In genomic region chr1:177716448-177716847, GRCm38 (mm10) we compare ENCODE assay signal across 23 mouse cellular contexts. TPM values are rescaled to one million over a fixed set of nuclear protein-coding genes. Genes with fewer than 3 reads are reported as not detected.
A peak's percentile ranks its signal among the peaks of the same experiment; 100 is the strongest.
DNase-seq lines count a peak whose midpoint lies in the region; ATAC-seq lines count a peak whose summit lies in the region.
"Had no signal": no experiment of that assay in that cellular context is flagged by ENCODE, and none has a peak within 500 bp of the region (broad histone marks: within the 10 kb centered on the region; RNA-seq: fewer than 3 reads in every experiment).

No protein-coding gene starts in this region.

- H3K4me1 ChIP-seq in liver, embryonic 11.5 days (replicated peaks; ENCODE audit: control insufficient read depth, insufficient read depth, low read length), result no peaks in the 10 kb centered on the region
- peaks cover 26% of the 10 kb centered on the region for H3K4me1 ChIP-seq in liver, embryonic 15.5 days (replicated peaks)
- H3K4me1 ChIP-seq: embryonic facial prominence, embryonic 12.5 days had no signal

- WGBS in liver, embryonic 11.5 days, result 58% methylated on average over 3 of the region's 3 CpGs
- 33% methylated on average over 3 of the region's 3 CpGs for WGBS in liver, embryonic 15.5 days (ENCODE audit: insufficient replicate concordance)

- no peak overlapping the region for H3K9ac ChIP-seq in liver, embryonic 11.5 days (ENCODE audit: low read depth, low read length)
- H3K9ac ChIP-seq in liver, embryonic 15.5 days, result no peak overlapping the region
- H3K9ac ChIP-seq: embryonic facial prominence, embryonic 12.5 days; forebrain, embryonic 15.5 days; heart, embryonic 15.5 days; hindbrain, embryonic 13.5 days had no signal

- no peak overlapping the region for H3K4me3 ChIP-seq in liver, embryonic 11.5 days (ENCODE audit: low read depth, low read length)
- H3K4me3 ChIP-seq in liver, embryonic 15.5 days (replicated peaks), result no peak overlapping the region
- H3K4me3 ChIP-seq: embryonic facial prominence, embryonic 12.5 days; forebrain, embryonic 15.5 days; heart, adult 2 months; heart, embryonic 15.5 days; hindbrain, embryonic 13.5 days had no signal

- peak; percentile 55 for DNase-seq in c-Kit-positive CD71-positive TER-119-negative erythroid progenitor cells, embryonic 14.5 days (ENCODE audit: low read depth)
- DNase-seq in liver, embryonic 11.5 days (ENCODE audit: low spot score), result no peak
- DNase-seq in adrenal gland, postnatal 36 days, result no peak
- no peak for DNase-seq in embryo, embryonic 10.5 days (ENCODE audit: low spot score)
- no peak for DNase-seq in cerebellum, postnatal 4 days (ENCODE audit: low spot score in 2 of 2)
- DNase-seq: adrenal gland, postnatal 10 days; cerebellum, adult 2 months; gastrocnemius, postnatal 14 days; heart, adult 2 months had no signal

- H3K9me3 ChIP-seq in liver, embryonic 11.5 days (ENCODE audit: control insufficient read depth, low read length), result no peaks in the 10 kb centered on the region
- no peaks in the 10 kb centered on the region for H3K9me3 ChIP-seq in liver, embryonic 15.5 days (replicated peaks)
- H3K9me3 ChIP-seq: embryonic facial prominence, embryonic 12.5 days; forebrain, embryonic 15.5 days; heart, embryonic 15.5 days; hindbrain, embryonic 13.5 days had no signal

- no peak overlapping the region for H3K4me2 ChIP-seq in liver, embryonic 11.5 days
- H3K4me2 ChIP-seq in liver, embryonic 15.5 days, result no peak overlapping the region
- H3K4me2 ChIP-seq: embryonic facial prominence, embryonic 12.5 days; forebrain, embryonic 15.5 days; heart, embryonic 11.5 days; heart, embryonic 15.5 days; hindbrain, embryonic 13.5 days had no signal

- no peaks in the 10 kb centered on the region for H3K27me3 ChIP-seq in liver, embryonic 11.5 days (replicated peaks; ENCODE audit: control insufficient read depth, insufficient read depth, low read length)
- H3K27me3 ChIP-seq in liver, embryonic 15.5 days, result no peaks in the 10 kb centered on the region
- H3K27me3 ChIP-seq: embryonic facial prominence, embryonic 12.5 days; heart, embryonic 15.5 days; hindbrain, embryonic 13.5 days had no signal

- H3K27ac ChIP-seq in liver, embryonic 11.5 days (ENCODE audit: low read depth, low read length), result no peak overlapping the region
- H3K27ac ChIP-seq in liver, embryonic 15.5 days (replicated peaks), result no peak overlapping the region
- H3K27ac ChIP-seq: embryonic facial prominence, embryonic 12.5 days; forebrain, embryonic 15.5 days; heart, adult 2 months; heart, embryonic 15.5 days; hindbrain, embryonic 13.5 days; hindbrain, postnatal 0 days had no signal

- H3K36me3 ChIP-seq in liver, embryonic 11.5 days (ENCODE audit: control insufficient read depth, insufficient read depth, low read length), result no peaks in the 10 kb centered on the region
- no peaks in the 10 kb centered on the region for H3K36me3 ChIP-seq in liver, embryonic 15.5 days (replicated peaks)
- H3K36me3 ChIP-seq: embryonic facial prominence, embryonic 12.5 days; forebrain, embryonic 15.5 days; heart, embryonic 15.5 days; hindbrain, embryonic 13.5 days had no signal

- ATAC-seq in liver, embryonic 11.5 days (replicated peaks; ENCODE audit: low FRiP score), result peak; percentile 69
- ATAC-seq in liver, embryonic 15.5 days (ENCODE audit: insufficient read depth), result peak; percentile 71
- peak; percentile 66 for ATAC-seq in megakaryocyte-erythroid progenitor cell, adult 5-6 weeks (replicated peaks; ENCODE audit: low FRiP score, low TSS enrichment, poor library complexity, severe bottlenecking)
- ATAC-seq: forebrain, embryonic 15.5 days; hindbrain, postnatal 0 days had no signal

RNA-seq across cellular contexts. Expression of gene 1700016C15Rik, which starts 13.2 kb away (rescaled TPM):
- polyA plus RNA-seq in liver, embryonic 11.5 days (2014; fragmentation: Nextera tagmentation; extraction: Ambion mirVana), result not detected in 2 replicates
- polyA plus RNA-seq in liver, embryonic 15.5 days (2015; fragmentation: Nextera tagmentation; extraction: Ambion mirVana), result not detected in 2 replicates
- total RNA-seq in megakaryocyte-erythroid progenitor cell, adult 5-6 weeks (2014; fragmentation: Nextera tagmentation), result not detected in 2 replicates
- not detected in 2 replicates for total RNA-seq in megakaryocyte-erythroid progenitor cell, adult 5-6 weeks (2017)
- total RNA-seq in adrenal gland, postnatal 36 days (2021), result not detected
- total RNA-seq: adrenal gland, postnatal 10 days; common myeloid progenitor, adult 5-6 weeks; ES-E14; heart, adult 2 months; heart, postnatal 14 days; hematopoietic stem cell, adult 5-6 weeks; hindbrain, postnatal 0 days had no signal
- polyA plus RNA-seq: cerebellum, adult 2 months; embryonic facial prominence, embryonic 12.5 days; forebrain, embryonic 11.5 days; forebrain, embryonic 15.5 days; frontal cortex, adult 2 months; heart, adult 2 months; heart, embryonic 11.5 days; heart, embryonic 15.5 days; hindbrain, postnatal 0 days had no signal
